Mouse (Mus musculus) c-Kit-positive CD71-negative TER-119-negative erythroid progenitor cells, embryonic 14.5 days (primary cell): Measurements from ENCODE around the gene Gal3st4.

Experiments used
- DNase-seq: peaks from one replicate; pipeline ENCODE4 v3.0.0-alpha.2; 2013; ENCODE audit warnings: low read depth

Gal3st4 gene

GRCm38 (mm10) chr5:138272409-138272923, at the start of gene Gal3st4:
Gal3st4 (minus strand) TSS chr5:138272840.
- no peak for DNase-seq

- no peak for DNase-seq
Observed at GRCm38 (mm10) chr5:138312795-138313194, 40.2 kb upstream of the Gal3st4 start.

- no peak for DNase-seq
Observed at GRCm38 (mm10) chr5:138299613-138300012, 27.0 kb upstream of the Gal3st4 start.

GRCm38 (mm10) chr5:138294158-138294557, 21.5 kb upstream of the Gal3st4 start:
- no peak for DNase-seq

GRCm38 (mm10) chr5:138291638-138292037, 19.0 kb upstream of the Gal3st4 start:
- no peak for DNase-seq

- no peak for DNase-seq
Observed at GRCm38 (mm10) chr5:138287861-138288260, 15.2 kb upstream of the Gal3st4 start.

- no peak for DNase-seq
Observed at GRCm38 (mm10) chr5:138283540-138283939, 10.9 kb upstream of the Gal3st4 start.

GRCm38 (mm10) chr5:138281798-138282197, 9.2 kb upstream of the Gal3st4 start:
- DNase-seq: no peak

- DNase-seq: no peak
Observed at GRCm38 (mm10) chr5:138280829-138281228, 8.2 kb upstream of the Gal3st4 start.

- no peak for DNase-seq
Observed at GRCm38 (mm10) chr5:138280425-138280768, 7.8 kb upstream of the Gal3st4 start.

- peak; percentile 90 for DNase-seq
Observed at GRCm38 (mm10) chr5:138279585-138280424, 7.2 kb upstream of the Gal3st4 start, which contains the start of the genes Gm43720, Gpc2 and Stag3. Gm43720 (minus strand) TSS chr5:138279958. Gpc2 (minus strand) TSS chr5:138280005. Stag3 (plus strand) TSS chr5:138280240.

GRCm38 (mm10) chr5:138277994-138278393, 5.4 kb upstream of the Gal3st4 start:
- DNase-seq: no peak

- DNase-seq: no peak
Observed at GRCm38 (mm10) chr5:138275216-138276050, 2.8 kb upstream of the Gal3st4 start.

GRCm38 (mm10) chr5:138274186-138274585, 1.5 kb upstream of the Gal3st4 start:
- DNase-seq: no peak

GRCm38 (mm10) chr5:138271232-138271631, 1.4 kb downstream of the Gal3st4 start:
- no peak for DNase-seq

GRCm38 (mm10) chr5:138268980-138269379, 3.7 kb downstream of the Gal3st4 start:
- DNase-seq: no peak

- DNase-seq: no peak
Observed at GRCm38 (mm10) chr5:138267114-138267513, 5.5 kb downstream of the Gal3st4 start.

- no peak for DNase-seq
Observed at GRCm38 (mm10) chr5:138265712-138266111, 6.9 kb downstream of the Gal3st4 start.

- DNase-seq: no peak
Observed at GRCm38 (mm10) chr5:138264207-138264578, 8.4 kb downstream of the Gal3st4 start.

- peak; percentile 93 for DNase-seq
Observed at GRCm38 (mm10) chr5:138263260-138264206, 9.1 kb downstream of the Gal3st4 start, which contains the start of gene BC037034. BC037034 (minus strand) TSS chr5:138264033.

GRCm38 (mm10) chr5:138262582-138263240, 9.9 kb downstream of the Gal3st4 start:
- no peak for DNase-seq
